Mouse (Mus musculus) WW6 (cell line): ENCODE data around the gene Btbd7.
A peak's percentile ranks its signal among the peaks of the same experiment; 100 is the strongest.

Experiments
- DNase-seq: peaks from one replicate; pipeline ENCODE4 v3.0.0-alpha.2; 2013; ENCODE audit warnings: low read depth, low spot score

Btbd7 gene

DNA sequence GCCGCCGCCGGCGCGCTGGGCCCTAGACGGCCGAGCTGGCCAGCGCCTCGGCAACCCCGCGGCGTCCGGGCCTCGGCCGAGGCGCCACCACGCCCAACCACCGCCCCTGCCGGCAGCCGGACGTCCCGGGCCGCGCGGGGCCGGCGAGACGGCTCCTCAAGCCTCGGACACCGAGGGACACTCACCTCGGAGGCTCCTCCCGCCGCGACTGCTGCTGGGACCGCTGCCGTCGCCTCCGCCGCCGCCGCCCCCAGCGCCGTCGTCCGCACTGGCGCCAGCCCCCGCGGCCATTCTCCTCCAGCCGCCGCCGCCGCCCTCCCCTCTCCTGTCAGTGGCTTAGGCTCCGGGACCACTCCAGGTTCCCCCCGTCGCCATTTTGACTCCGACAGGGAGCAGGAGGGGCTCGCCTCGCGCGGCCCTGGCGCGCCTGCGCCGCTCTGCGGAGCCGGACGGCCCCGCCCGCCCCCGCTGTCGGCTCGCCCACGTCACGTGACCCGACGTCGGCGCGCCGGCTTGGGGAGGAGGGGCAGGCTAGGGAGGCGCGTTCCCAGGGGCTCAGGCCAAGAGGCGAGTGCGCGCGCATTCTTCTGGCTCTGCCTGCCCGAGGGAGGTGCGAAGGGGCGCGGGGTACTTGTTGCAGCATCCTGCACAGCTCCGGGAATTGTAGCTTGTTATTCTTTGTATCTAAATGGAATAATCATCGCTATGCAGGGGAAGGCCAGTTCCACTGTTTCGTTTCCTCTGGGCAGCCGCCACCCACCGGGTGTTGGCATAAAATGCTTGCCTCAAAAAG, at the start of gene Btbd7:
TSS of gene Btbd7 (minus strand) at position 441 of the 793 bp plus-strand sequence.
- DNase-seq, result peak; percentile 73

DNA sequence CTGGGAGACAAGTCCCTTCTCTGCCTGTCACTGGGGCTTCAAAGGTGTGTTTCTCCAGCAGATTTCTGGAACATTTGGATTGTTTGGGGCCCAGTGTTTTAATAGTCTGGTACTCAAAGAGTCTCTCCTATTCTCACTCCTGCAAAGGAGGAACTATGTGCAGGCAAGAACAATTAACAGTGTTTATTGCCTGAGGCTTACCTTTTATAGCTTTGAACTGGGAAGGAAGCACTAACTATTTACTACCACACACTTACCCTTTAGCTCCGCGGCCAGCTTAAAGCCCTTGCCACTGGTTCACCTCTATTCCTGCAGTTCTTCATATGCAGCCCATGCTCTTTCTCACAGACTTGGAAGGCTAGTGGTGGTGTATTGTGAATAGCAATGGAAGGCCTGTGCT, 37.8 kb upstream of the Btbd7 start:
- no peak for DNase-seq

DNA sequence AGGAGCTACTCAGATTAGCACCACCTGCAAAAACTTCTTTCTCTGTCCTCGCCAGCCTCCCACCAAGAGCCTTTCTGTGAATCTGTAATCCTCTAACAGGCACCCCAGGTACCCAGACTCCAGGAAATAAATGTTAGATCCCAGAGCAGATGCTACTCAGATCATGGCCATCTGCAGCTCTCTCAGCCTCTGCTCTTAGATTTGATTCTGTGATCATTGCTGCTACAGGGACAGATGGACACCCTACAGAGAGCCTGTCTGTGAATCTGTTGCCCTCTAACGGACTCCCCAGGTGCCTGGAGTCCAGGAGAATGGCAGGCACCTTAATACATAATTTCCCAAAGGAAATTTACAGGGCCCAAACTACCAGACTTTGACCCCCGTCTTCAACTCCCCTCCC, 29.9 kb upstream of the Btbd7 start:
- DNase-seq, result no peak

DNA sequence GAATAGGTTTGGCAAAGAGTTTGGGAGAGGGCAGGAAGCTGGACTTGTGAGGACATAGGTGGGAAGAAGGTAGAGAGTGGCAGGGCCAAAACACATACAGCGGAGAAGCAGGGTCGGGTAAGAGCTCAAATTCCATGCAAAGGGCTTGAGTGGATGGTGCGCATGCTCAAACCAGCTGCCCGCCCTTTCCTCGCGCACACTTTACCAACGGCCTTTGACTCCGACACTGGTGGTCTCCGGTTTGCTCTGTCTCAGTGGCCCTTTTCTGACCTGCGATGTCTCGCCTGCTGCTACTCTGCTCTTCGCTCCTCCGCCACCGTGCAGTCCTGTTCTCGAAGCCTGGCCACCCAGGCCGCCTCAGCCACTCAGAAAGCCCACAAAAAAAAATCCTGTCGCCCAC, 20.8 kb upstream of the Btbd7 start, which contains the start of gene Cox8c:
TSS of gene Cox8c (plus strand) at position 226 of the 400 bp plus-strand sequence.
- DNase-seq, result no peak

DNA sequence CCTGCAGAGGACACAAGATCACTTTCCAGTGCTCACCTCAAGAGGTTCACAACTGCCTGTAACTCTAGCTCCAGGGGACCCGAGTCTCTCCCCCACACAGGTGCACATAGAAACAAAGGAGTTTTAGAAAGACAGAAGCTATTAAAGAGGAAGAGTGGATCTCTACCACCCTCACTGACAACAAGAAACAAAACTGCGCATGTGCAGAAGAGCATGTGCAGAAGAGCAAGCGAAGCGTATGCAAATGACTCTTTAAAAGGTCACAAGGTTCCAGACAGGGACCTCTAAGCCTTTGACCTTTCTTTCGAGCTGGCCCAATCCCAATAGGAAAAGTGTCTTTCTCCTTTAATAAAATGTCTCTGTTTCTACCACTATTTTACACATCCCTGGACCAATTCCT, 10.3 kb upstream of the Btbd7 start:
- DNase-seq, result no peak

DNA sequence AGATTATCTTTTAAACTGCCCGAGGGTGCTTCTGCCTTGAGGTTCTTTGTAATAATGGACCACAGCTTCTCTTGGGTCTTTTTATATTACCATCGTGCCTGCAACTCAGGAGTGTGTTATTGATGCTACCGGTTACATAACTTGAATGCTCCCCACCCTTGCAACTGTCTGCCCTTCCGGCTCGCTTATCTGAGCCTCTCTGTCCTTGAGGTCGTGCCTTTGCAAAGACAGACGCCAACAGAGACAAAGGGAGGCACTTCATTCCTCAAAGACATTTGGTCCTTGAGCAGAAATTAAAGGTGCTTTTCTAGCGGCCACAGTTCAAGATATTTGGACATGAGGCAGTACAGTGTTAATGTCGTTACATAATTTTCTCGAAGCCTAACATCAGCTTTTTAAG, 9.1 kb upstream of the Btbd7 start:
- no peak for DNase-seq

DNA sequence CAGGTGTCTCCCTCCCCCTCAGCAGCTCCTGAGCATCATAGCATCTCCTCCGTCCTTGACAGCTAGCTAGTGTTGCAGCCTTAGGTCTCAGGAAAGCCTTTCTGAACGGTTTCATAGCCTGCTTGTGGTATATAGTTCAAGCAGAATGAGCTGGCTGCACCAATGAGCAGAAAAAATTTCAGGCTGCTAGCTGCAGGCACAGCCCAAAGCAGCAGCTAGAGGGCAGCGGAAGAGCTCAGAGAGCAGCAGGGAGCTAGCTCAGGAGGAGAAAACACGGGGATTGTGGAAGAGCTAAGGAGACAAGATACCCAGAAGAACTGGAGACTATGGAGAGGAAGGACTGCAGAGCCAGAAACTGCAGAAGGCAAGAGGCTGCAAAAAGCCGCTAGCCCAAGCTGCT, 7.5 kb upstream of the Btbd7 start:
- DNase-seq, result no peak

DNA sequence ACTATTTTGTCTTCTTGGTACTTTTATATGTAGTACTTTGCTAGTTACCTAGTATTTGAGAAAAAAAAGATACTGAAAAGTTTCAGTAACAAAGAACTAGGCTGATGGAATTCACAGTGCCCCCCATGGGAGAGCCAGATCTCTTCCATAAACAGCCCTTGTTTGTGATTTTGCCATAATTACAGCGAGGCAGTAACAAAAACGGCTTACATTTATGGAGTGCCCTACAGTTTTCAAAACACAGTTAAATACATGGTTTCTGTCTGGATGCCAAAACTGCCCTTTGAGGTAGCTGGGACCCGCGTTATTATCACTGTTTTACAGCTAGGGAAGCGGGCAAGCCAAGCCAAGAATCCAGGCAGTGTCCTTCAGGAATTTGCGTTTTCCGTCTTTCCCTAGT, 630 bp upstream of the Btbd7 start:
- DNase-seq, result no peak

DNA sequence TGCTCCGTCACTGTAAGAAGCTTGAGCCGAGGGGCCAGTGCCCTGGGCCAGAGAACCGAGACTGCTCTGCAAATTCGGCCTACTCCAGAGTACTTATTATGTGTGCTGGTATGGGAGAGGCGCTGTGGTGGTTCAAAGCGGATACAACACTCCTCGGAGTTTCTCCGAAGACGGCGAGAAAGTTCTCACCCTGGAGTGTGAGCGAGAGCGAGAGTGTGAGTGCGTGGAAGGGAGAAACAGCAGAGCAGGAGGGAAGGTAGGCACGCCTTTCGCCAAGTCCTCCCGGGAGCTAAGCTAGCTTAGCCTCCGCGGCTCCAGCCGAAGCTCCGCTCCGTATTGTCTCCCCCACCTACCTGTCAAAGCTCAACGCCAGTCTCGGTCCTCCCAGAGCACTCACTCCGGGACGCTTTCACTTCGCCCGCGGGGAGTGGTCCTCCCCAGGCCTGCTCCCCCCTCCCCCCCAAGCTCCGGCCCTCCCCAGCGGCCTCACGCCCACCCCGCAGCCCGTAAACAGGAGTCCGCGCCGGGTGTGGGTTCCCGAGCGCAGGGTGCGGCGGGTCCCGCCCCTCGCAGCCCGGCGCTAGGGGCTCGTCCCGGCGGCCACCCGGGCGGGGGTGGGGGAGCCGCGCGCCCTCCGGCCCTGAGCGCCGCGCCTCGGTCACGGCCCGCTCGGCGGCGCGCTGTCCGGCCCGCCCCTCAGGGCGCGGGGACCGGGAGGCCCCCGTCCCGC, 805 bp downstream of the Btbd7 start:
- DNase-seq, result peak; percentile 22

DNA sequence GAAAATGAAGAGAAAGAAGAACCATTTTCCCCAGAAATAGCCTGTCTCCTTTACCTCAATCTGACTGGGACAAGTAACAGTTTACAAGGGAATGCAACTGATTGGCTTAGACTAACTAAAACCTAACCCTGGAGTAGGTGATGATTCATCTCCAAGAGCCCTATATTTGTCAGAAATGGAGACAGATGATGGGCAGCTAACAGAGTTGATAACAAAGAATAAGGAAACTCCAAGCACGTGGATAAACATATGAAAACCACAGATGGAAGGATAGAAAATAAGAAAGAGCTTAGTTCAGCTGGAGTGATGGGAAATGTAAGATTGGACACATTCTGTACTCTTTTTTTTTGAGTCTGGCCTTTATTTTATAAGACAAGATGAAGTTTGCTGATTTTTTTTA, 7.7 kb downstream of the Btbd7 start:
- no peak for DNase-seq

DNA sequence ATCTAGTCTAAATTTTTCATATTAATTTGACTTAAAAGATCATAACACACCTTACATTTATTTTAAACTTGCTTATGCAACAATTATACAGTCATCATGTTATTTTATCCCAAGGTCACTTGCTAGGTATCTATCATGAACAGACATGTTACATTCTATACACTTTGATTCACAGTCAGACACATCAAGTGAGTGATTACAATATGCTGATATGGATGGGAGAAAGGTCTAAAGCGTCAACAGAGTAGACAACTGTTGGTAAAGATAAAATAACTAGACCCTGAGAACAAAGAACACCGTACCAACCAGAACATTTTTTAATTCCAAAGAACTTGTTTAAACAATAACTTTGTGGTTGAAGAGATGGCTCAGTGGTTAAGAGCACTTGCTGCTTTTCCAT, 8.5 kb downstream of the Btbd7 start:
- DNase-seq, result no peak

DNA sequence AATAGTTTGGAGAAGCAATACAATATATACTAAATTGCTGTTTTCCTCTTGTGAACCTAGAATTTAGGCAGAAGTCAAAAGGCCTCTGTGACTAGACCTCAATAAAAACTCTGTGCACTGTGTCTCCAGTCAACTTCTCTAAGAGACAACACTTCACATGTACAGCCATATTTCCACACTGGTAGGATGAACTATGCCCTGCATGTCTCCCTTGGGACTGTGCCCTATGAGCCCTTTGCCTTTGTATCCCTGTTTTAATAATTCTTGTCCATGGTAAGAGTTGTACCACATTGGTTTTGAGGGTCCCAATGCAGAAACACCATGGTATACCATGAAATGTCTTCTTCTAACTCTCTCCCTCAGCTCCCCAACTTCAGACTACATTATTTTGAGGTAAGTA, 17.5 kb downstream of the Btbd7 start:
- DNase-seq, result no peak

DNA sequence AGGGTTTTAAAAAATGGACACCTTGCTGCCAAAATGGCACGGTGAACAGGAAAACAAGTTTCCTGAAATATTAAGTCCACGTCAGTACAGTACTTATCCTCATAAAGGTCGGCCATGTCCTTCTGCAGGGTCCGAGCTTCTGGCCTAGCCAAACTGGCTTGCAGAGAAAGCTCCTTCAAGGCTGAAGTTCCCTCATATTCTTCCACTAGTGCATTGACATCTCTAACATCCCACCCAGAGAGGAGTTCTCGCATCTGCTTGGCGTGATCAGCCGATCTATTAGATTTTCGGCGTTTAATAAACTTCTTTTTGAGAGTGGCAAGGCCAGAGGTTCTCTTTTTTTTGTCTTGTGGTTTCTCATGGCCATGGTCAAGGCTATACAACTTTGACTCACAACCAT, 40.0 kb downstream of the Btbd7 start:
- DNase-seq, result no peak

DNA sequence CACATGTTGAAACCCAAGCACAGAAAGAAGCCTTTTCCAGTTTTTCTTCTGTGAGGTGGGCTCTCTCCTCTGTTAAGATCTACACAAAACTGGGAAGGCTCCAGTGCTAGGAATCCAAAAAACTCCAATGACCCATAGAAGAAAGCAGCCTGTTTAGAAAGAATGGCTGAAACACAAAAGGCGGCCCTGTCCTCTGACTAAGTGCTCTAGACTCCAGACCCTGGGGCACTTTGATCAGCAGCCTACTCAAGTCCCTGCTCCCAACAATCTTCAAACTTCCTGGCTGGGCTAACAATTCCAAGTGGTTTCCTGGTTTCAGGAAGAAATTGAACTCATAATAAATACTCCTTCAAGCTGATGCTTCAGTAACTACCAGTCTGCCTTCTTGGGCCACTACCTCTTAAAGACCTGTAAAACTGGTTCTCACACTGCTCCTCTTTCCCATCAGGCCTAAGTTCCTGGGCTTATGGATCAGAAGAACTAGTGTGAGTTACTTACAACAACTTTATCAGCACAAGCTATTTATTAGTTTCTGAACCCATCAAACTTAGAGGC, 45.4 kb downstream of the Btbd7 start:
- DNase-seq, result no peak

DNA sequence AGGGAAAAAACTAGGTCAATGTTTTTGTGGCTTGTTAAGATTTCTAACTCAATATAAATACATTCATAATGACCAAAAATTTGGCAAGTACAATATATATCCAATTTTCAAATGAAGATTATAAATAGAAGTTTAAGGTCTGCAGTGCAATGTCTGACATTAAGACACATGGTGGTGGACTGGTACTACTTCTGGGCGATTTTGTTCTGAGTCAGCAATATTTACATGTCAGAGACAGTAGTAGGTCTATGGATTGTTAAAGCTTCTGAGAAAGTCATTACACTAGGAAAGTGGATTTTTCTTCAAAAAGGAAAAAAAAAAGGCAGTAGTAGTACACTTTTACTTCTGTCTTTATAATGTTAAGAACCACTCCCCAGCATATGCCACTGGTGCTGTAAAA, 46.4 kb downstream of the Btbd7 start:
- no peak for DNase-seq

DNA sequence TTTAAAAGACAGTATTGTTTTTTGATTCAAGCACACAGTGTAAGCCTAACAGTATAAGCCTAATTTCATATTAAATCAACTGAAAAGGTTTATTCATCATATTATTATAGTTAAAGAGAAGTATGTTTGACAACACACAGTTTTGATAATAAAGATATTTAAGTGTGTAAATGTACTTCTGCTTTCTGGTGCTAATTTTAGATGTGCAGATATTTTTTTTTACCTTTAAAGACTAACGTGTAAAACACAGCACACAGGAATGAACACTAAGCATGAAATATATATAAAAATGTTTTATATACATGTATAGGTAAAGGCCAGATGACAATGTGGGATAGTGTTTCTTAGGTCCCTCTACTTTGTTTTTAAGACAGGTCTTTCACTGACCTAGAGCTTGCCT, 51.2 kb downstream of the Btbd7 start:
- DNase-seq, result no peak

DNA sequence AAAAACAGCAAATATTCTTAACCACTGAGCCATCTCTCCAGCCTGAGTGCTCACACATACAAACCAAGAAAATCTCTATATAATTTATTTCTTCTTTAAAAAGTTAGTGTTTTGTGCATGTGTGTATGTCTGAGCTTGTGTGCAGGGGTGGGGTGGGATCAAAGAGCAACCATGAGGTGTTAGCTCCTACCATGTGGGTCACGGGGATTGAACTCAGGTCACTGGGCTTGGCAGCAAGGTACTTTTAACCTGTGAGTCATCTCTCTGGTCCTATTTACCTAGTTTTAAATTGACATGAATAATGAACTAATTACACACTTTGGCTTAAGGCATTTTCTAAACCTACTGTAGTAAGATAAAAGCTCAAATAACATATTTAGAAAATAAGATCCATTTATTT, 51.9 kb downstream of the Btbd7 start:
- DNase-seq, result no peak

DNA sequence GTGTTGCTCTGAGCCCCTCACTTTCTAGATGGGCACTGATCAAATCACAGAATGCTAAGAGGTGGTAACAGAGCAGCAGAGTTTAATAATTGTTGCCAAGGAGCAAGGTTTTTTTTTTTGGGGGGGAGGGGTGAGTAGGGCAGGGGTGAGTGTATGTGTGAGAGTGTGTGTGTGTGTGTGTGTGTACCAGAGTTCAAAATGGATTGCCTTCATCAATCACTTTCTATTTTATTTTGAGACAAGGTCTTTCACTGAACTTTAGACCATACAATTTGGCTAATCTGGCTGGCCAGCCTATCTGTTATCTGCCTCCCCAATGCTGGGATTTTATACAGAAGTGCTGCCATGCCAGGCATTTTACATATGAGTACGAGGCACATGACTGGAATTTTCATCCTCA, 63.4 kb downstream of the Btbd7 start:
- no peak for DNase-seq

DNA sequence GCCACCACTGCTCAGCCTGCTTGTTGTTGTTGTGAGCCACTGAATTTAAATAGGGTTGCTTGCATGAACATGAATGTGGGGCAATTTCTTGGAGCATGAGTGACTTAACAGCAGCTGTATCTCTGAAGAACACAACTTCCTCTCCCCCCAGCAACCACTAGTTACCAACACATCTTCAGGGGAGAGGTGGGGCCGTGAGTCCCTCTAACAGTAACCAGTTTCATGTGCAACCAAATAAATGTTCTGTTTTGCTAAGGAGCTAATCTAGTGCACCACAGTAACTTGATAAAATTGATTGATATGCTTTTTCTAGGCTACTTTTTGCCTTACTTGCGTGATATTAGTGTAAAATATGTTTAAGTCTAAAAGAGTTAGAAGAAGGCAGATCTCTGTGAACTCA, 78.7 kb downstream of the Btbd7 start:
- DNase-seq, result no peak

DNA sequence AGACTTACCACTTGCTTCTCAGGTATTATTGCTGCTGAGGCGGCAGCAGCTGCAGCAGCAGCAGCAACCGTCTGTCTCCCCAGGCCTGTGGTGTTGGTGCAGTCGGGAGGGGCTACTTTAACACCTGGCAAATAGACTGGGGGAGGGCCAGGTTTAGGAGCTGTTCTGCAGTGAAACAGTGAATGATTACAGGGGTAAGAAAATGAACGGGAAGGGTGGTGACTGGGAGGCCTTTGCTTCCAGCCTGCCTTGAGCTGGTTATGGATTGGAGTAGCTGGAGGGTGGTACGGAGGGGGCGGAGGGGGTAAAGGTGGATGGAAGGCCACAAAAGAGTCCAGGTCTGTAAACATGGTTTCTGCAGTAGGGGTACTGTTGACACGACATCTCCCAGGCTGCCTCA, 90.3 kb downstream of the Btbd7 start:
- no peak for DNase-seq

DNA sequence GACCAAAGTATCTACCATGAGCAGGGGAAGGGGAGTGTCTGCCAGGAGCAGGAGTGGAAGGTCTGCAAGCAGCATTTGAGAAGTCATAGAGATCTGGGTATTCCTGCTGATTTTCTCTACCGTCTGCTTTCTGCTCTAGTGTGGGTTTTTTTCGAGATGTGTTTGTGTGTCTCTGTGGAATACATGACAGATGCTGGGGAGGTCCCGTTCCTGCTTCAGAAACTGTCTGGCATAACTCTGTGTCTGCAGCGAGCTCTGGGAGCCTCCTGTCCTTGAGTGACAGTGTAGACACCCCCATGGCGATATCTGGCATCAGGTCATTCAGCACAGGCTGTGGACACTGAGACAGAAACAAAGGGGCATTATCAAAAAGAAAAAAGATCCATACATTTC, 92.7 kb downstream of the Btbd7 start:
- no peak for DNase-seq

DNA sequence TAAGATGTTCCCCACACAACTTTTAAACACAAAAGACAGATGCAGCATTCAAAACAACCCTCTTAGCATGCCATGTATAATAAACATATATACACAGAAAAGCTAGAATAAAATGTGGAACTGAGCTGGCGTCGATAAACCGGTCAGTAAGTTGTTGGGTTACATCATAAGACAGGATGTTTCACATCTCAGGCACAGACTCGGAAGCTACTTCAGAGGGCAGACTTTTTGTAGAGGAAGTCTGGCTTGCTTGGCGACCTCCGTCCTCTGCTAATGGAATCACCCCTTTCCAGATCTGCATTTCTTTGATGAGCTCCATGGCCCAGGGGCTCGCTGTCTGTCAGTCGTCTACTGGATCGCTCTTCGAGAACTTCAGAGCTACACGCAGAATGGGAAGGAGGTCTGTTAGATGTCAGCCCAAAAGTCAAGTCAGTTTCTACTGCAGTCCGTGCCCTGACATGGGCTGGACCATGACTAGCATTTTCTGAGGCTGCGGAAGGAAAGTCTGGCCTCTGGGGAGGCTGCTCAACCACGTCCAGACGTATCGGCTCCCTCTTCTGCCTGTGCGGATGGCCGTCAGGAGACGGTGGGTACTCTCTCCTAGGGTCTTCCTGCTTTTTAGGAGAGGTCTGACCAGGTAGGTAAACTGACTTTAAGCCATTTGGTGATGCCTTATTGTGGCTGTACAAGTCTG, 93.2 kb downstream of the Btbd7 start:
- no peak for DNase-seq
